Mouse (Mus musculus): Measurements from ENCODE around the gene Mip.
"Not testable (repeated sequence)": the region's sequence is repeated elsewhere in the genome, so short reads cannot be mapped to it uniquely, and the experiment has no call there.

The Mip gene

DNA sequence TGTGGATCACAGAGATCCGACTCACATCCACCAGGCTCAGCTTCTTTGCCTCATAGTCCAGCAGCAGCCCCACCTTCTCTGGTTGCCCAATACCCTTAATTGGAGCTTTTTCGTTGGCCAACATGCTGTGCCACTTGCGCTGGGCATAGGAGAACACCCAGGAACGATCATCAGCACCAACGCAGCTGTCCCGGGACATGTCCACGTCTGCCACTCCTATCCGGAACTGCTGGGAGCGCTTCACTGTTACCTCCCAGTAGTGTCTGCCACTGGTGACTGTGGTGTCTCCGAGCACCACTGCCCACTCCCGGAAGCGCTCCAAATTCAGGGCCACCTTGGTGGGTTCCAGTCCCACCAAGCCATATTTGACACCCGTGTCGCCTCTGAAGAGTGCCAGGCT lies 14.7 kb upstream of the Mip start:
- peak; percentile 29 to 77 for DNase-seq (ENCODE audit: inconsistent age in 2 of 2, low spot score in 1 of 2)

DNA sequence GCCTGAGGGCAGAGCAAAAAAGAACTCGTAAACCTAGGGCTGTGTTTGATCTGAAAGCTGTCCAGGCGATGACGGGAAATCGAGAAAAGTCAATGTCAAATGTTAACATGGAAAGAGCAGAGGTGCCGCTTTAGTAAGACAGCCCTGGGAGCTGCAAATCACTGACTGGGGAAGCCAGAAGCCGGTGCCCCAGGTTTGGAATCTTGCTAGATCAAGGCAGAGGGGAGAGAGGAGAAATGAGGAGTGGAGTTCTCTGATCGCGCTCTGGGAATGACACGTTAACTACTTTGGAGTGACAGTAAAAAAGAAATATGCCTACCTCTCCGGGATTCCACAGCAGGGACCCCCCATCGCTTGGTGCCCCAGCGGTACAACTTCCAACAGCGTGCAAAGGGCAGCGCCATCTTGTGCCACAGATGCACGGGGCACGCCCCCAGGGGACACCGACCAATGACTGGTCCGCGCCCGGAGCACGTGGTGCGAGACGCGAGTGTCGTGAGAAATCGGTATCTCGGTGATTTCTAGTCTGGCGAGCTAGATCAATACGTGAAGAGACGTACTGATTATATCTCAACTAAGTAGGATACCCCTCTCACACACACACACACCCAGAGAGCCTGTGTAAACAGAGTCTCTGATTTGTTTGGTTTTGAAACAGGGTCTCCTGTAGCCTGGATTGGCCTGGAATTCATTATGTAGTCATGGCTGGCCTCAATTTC lies 14.1 kb upstream of the Mip start, which contains the start of gene Spryd4:
TSS of gene Spryd4 (minus strand) at position 418 of the 719 bp plus-strand sequence.
- peak; percentile 89 to 96 for DNase-seq (ENCODE audit: inconsistent age in 2 of 2, low spot score in 1 of 2)

DNA sequence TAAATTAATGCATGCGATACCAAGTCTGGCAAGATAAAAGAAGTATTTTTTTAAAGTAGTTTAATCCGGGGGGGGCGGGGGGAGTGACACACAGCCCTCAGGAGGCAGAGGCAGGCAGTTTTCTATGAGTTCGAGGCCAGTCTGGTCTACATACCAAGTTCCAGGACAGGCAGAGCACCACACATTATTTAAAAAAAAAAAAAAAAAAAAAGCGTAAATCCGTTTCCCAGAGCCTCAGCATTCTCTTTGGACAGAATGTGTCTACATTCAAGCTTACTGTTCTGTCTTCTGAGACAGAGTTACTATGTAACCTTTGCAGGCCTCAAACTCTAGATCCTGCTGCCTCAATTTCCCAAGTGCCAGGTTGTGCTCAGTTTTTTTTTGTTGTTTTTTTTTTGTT lies 13.5 kb upstream of the Mip start:
- DNase-seq (ENCODE audit: inconsistent age in 2 of 2, low spot score in 1 of 2), result no peak

DNA sequence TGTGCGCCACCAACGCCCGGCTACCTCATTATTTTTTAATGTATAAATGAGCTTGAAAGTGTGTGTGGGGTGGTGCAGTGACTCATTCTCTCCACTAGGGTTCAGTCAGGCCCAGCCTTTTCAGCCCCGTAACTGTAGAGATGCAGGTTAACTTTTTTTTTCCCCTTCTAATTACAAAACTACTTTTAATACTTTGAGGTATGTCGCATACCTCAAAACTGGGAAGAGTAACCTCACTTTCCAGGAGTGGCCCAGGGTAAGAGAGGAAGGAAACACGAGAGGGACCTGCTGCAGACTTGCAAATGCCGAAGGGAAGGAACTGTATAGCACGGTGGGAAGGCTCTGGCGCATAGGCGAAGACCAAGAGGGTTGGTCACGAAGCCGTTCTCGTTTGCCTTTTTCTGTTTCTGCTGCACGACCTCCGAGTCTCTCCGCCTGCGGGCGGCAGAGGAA lies 12.7 kb upstream of the Mip start:
- peak; percentile 67 to 88 for DNase-seq (ENCODE audit: inconsistent age in 2 of 2, low spot score in 1 of 2)

DNA sequence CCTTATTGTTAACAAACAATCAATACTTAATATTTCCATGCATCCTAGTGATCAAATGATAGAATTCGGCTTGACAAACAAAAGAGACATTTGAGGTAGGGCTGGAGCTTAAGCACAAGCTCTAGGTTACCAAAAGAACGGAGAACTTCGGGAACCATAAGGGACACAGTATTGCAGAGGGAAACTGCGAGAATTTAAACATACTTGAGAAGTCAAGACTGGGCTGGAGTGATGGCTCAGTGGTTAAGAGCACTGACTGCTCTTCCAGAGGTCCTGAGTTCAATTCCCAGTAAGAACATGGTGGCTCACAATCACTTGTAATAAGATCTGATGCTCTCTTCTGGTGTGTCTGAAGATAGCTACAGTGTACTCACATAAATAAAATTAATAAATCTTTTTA lies 11.5 kb upstream of the Mip start:
- DNase-seq (ENCODE audit: inconsistent age in 2 of 2, low spot score in 1 of 2), result not testable (repeated sequence)

DNA sequence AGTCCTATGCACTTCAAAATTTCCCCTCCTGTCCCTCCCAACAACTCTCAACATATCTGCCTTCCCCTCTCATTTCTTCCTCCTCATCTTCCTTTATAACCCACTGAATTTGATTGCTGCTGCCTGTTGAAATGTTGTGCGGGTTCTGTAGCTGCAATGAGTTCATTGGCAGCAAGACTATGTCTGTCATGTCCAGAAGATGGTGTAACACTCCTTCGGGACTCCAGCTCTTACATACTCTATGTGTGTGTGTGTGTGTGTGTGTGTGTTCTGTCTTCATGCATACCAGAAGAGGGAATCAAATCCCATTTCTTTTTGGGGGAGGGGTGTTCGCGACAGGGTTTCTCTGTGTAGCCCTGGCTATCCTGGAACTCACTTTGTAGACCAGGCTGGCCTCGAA lies 10.7 kb upstream of the Mip start:
- DNase-seq (ENCODE audit: inconsistent age in 2 of 2, low spot score in 1 of 2), result no peak

DNA sequence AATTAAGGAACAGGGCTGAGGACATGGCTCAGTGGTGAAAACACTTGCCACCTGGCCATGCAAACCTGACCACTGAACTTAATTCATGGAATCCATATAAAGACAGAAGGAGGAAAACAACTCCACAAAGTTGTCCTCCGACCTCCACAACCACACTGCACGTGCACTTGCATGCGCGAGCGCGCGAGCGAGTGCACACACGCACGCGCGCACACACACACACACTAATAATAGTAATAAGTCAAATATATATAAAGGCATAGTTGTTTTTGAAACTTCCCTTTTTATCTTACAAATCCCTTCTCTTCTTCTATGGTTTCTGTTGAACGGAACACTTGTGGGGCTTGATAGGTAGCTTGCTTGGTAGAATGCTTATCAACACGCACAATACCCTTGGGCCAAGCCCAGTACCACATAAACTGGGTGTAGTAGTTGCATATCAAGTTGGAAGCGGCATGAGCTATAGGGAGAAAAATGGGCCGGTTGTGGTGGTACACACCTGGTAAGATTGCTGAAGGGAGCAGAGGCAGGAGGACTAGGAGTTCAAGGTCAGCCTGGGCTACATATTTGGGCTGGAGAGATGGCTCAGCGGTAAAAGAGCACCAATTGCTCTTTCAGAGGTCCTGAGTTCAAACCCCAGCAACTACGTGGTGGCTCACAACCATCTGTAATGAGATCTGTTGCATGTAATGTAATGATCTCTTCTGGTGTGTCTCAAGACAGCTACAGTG lies 7.1 kb upstream of the Mip start:
- DNase-seq (ENCODE audit: inconsistent age in 2 of 2, low spot score in 1 of 2), result no peak

DNA sequence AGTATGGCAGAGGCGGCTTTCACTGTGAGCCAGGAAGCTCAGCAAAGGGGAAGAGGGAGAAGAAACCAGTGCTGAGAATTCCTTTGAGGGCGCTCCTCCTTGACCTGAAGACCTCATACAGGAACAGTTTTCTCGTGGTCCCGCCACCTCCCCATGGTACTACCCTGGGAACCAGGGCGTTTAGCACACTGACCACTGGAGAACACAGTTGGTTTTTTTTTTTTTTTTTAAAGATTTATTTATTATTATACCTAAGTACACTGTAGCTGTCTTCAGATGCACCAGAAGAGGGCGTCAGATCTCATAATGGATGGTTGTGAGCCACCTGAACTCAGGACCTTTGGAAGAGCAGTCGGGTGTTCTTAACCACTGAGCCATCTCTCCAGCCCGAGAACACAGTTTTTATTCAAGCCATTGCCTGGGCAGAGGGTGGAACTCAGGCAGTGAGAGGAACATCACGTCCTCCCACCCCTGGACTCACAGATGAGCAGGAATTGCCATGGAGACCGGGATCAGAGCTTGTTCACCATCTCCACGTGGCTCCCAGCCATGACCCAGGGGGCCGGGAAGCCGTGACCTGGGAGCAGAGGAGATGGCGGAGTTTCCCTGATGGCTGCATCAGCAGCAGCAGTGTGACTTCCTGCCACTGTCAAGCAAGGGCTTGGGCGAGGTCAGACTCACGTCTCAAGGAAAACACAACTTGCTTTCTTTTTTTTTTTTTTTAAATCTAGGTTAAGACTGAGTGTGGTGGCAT lies 3.9 kb upstream of the Mip start:
- peak; percentile 36 to 49 for DNase-seq (ENCODE audit: inconsistent age in 2 of 2, low spot score in 1 of 2)

DNA sequence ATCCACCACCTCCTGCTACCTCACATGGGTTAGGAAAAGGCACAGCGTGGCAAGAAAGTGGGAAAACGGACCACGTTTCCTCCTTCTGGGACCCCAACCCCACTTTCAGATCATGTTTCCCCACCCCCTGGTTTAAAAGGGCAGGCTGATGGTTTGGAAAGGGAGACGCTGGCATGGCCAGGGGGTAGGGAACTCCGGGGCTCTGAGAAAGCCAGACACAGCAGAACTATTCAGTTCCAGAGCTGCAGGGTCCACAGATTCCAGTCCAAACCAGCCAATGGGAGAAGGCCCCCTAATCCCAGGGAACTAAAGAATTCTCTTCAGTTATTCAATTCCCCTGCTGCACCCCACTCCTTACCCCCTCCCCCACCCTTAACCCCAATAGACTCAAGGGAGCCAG lies 574 bp upstream of the Mip start:
- no peak for DNase-seq (ENCODE audit: inconsistent age in 2 of 2, low spot score in 1 of 2)

DNA sequence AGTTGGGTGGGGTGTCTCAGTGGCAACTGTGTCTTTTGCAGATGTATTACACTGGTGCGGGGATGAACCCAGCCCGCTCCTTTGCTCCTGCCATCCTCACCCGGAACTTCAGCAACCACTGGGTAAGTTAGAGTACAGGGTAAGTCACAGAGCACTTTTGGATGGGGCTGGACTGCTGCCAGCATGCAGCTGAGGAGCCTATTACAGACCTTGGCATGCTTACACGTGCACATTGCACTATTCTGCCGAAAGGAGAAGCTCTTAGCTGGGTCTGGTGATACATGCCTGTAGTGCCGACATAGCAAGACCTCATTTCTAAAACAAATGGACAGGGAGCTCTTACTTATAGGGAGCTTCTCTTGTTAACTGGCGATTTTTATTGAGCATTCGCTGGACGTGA lies 2.0 kb downstream of the Mip start:
- peak in 1 of 2 experiments; percentile 24 for DNase-seq (ENCODE audit: inconsistent age in 2 of 2, low spot score in 1 of 2)

DNA sequence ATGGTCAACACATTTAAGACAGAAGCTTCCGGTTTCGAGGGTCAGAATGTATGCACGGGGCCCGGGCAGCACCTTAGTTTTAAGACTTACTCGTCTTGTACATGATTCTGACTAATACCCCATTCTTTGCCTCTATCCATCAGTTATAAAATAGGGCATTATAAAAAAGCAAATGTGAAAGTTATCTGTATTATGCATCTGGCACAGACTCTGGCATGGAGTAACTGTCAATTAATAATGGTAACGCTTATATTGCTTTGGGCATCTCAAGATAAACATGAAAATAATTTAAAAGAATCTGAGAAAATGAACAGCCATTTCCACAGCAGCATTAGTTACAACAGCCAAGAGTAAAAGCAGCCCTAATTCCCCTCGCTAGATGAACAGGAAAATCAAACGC lies 2.4 kb downstream of the Mip start:
- no peak for DNase-seq (ENCODE audit: inconsistent age in 2 of 2, low spot score in 1 of 2)

DNA sequence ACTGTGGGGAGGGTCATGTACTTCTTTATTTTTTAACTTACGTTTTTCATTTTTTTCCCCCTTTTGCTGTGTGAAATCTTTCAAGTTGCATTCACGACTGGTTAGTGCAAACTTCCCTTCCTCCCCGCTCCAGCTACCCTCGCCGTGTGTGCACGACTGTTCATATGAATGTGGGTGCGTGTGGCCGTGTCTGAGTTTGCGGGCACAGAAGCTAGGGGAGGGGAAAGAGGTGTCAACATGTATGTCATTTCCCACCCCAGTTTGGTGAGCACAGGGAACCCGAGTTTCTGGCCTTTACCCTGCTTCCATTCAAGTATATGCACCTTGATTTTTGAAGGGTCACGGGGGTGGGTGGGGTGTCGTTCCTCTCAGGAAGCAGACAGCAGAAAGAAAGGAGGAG lies 4.9 kb downstream of the Mip start:
- DNase-seq (ENCODE audit: inconsistent age in 2 of 2, low spot score in 1 of 2), result no peak

DNA sequence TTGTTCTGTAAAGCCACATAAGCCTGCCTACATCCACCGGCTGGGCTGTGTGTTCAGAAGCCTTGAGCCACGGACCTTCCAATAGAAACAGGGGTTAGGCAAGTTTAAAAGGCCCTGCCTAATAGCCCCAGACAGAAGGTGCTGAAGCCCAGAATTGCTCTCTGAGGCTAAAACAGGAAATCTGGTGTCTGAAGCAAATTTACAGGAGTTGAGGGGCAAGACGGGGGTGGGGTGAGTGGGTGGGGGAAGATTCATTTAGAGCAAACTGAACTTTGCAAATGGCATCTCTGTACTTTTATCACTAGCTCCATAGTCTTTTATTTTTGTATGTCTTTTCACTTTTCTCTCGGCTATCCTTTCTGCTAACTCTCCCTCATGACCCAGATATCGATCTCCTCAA lies 5.5 kb downstream of the Mip start:
- no peak for DNase-seq (ENCODE audit: inconsistent age in 2 of 2, low spot score in 1 of 2)

DNA sequence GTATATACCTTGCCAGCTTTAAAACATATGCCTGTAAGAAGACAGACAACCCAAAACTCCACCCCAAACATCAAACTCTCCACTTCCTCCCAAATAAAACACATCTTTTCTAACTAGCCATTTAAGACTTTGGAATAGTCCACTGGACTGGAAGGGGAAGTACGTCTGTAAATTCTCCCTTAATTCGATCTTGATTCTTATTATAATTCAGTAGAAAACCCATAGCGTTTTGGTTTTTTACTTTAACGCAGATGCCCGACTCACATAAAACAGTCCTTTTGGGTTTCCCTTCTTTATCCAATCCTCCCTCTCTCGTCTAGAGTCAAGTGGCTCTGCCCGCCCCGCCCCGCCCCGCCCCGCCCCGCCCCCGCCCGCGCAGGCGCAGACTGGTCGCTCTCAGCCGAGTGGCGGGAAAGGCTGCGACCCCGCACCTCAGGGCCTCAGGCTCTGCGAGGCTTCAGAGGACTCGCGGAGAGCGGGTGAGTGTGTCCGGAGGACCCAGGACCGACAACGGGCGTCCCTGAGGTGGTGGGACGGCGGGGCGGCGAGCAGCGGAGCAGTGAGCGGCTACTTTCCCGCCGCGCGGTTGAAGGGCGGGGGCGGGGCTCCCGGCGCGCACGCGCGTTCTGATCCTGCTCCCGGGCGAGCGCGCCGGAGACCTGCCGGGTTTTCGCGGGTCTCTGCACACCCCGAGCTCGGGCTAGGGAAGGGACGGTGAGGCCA lies 6.2 kb downstream of the Mip start, which contains the start of gene Timeless:
TSS of gene Timeless (plus strand) at position 369 of the 723 bp plus-strand sequence.
- peak; percentile 90 to 97 for DNase-seq (ENCODE audit: inconsistent age in 2 of 2, low spot score in 1 of 2)

DNA sequence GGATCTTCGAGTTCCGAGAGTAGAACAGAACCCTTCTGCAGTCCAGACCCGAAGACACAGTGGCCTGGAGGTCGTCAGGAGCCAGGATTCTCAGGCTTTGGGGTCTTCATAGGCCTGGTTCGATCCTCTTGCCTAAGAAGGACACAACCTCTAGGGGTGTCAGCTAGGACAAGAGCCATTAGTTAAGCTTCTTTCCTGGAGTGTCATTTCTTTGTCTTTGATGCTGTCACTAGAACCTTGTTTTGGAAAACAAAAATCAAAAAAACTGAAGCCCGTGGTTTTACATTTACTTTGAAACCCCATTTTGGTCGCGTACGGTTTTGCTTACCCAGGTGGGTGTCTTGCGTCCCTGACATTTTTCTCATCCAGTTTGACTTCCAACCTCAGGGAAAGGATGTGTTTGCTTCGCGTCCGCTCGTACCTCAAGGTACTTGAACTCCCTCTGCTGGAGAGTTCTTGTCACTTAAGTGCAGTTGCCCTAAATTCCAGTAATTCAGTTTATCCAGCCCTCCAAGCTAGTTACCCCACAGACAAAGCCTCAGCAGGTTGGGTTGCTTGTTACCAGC lies 6.9 kb downstream of the Mip start:
- DNase-seq (ENCODE audit: inconsistent age in 2 of 2, low spot score in 1 of 2), result peak; percentile 59 to 89

DNA sequence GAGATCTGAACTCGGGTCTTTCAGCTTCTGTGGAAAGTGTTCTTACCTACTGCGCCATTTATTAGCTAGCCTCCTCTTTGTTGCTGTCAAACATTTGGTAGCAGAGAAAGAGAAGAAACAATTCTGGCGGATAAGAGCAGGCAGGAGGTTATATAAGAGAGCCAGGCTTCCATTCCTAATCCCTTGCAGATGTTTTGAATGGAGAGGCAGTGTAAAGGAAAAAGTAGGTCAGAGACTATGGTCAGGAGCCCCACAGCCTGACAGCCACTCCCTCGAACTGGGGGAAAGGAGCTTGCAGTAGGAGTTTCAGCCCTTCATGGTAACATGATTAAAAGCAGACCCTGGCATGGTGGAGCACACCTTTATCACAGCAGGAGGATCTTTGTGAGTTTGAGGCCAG lies 10.7 kb downstream of the Mip start:
- DNase-seq (ENCODE audit: inconsistent age in 2 of 2, low spot score in 1 of 2), result no peak

DNA sequence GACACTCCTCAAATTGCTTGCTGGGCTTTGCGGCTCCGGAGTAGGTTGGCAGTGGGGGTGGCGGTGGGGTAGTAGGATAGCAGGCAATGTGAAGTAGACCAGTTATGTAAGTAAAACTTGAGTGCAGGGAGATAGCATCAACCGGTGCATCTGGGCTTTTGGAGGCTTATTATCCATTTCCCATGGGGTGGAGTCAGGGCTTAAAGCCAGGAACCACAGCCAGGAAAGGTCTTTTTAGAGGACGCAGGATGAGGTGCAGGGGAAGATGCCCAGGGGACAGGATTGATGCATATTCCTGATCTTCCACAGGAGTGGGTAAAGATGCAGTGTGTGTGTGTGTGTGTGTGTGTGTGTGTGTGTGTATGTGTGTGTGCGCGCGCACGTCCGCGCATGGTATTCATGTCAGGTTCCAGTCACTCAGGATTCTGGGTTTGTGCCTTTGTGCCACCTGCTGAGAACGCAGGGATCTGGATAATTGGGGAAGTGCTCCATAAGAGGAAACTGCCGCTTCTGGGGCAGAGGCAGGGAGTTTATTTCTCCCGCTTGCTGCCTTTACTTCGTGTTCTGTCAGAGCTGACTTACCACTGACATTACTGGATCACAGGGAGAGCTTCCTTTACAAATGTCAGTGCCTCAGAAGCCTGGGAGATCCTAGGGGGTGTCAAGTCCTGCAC lies 12.3 kb downstream of the Mip start:
- DNase-seq (ENCODE audit: inconsistent age in 2 of 2, low spot score in 1 of 2), result peak in 1 of 2 experiments; percentile 40

DNA sequence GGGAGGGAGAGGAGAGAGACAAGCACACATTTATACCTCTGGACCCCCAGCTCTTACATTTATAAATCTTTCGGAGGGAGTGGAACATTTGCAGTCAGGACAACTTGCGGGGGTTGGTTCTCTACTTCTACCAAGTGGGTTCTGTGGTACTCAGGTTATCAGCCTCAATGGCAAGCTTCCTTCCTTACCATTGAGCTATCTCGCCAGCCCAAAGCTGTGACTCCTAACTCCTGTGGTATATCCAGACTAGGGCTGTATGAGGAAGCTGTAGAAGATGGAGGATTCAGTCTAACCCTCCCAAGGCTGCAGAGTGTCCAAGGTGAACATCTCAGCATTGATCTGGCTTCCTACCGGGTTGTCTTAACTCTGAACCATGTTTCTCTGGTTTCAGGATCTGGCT lies 13.5 kb downstream of the Mip start:
- DNase-seq (ENCODE audit: inconsistent age in 2 of 2, low spot score in 1 of 2), result no peak

DNA sequence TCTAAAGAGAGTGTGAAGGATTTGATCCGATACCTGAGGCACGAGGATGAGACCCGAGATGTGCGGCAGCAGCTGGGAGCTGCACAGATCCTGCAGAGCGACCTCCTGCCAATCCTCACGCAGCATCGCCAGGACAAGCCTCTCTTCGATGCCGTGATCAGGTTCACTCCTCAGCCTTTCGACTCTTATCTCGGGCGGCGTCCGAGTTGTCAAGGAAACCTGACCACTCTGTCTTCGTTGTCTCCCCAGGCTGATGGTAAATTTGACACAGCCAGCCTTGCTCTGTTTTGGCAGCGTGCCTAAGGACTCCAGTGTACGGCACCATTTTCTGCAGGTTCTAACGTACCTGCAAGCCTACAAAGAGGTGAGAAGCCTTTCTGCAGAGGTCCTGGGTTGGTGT lies 14.5 kb downstream of the Mip start:
- no peak for DNase-seq (ENCODE audit: inconsistent age in 2 of 2, low spot score in 1 of 2)

DNA sequence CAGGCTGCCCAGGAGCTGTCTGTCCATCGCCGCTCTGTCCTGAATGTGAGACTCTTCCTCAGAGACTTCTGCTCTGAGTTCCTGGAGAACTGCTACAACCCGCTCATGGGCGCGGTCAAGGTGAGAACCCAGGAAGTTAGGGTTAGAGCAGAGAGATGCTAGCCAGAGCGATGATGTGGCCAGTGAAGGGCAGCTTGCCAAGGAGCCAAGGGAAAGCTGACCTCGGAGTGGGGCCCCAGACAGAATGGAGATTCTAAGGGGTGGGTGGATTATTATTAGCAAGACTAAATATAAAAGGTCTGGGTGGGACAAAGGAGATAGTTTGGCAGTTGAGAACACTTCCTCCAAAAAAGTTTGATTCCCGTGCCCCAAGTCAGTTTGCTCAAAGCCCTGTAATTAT lies 17.6 kb downstream of the Mip start:
- no peak for DNase-seq (ENCODE audit: inconsistent age in 2 of 2, low spot score in 1 of 2)
